Mouse (Mus musculus) ES-E14 (cell line): ENCODE measurements at regions not wholly inside any gene's neighbourhood (a gene's known extent, or its start where the extent isn't known, plus 50 kb on each side); places are given as distances from the start of the nearest gene placed in this dataset.
A peak's percentile ranks its signal among the peaks of the same experiment; 100 is the strongest.

Source experiments
- DNase-seq: peaks from one replicate; pipeline ENCODE4 v3.0.0-alpha.2; 2013; ENCODE audit warnings: low read depth, low spot score
- H3K27ac ChIP-seq: 2 replicates; pipeline ENCODE4 v1.5.1; 2012; ENCODE audit warnings: low read depth, mild to moderate bottlenecking, low read length, moderate library complexity, mixed read lengths; ENCODE audit not compliant: poor library complexity, insufficient read depth, severe bottlenecking
- H3K36me3 ChIP-seq: 2 replicates; pipeline ENCODE4 v1.6.1; 2012; ENCODE audit warnings: mild to moderate bottlenecking, low read length, moderate library complexity, mixed read lengths; ENCODE audit not compliant: control insufficient read depth, poor library complexity, insufficient read depth, severe bottlenecking
- H3K4me1 ChIP-seq, 2 experiments: fragments of 150-350 bp in 1 of 2; sonication (generic) in 1 of 2; 2 replicates each; pipeline ENCODE4 v1.6.1; 2012; ENCODE audit warnings: low read length in 2 of 2, mild to moderate bottlenecking in 1 of 2, mixed read lengths in 1 of 2; ENCODE audit not compliant: control insufficient read depth in 2 of 2, insufficient read depth in 2 of 2, poor library complexity in 1 of 2
- H3K4me3 ChIP-seq, 2 experiments: fragments of 150-350 bp in 1 of 2; sonication (generic) in 1 of 2; 2 replicates each; pipeline ENCODE4 v1.5.1; 2012; ENCODE audit warnings: low read length in 2 of 2, low read depth in 1 of 2, mild to moderate bottlenecking in 1 of 2, mixed read lengths in 1 of 2; ENCODE audit not compliant: insufficient read depth in 1 of 2, poor library complexity in 1 of 2, severe bottlenecking in 1 of 2
- H3K9ac ChIP-seq: 2 replicates; pipeline ENCODE4 v1.6.1; 2012; ENCODE audit warnings: low read depth, mild to moderate bottlenecking, low read length, mixed read lengths; ENCODE audit not compliant: poor library complexity, insufficient read depth, severe bottlenecking
- H3K9me3 ChIP-seq: fragments of 150-350 bp; sonication (generic); 2 replicates; pipeline ENCODE4 v1.6.1; 2012; ENCODE audit warnings: low read depth, mild to moderate bottlenecking, low read length; ENCODE audit not compliant: control insufficient read depth, insufficient read depth
- CHD2 ChIP-seq: IDR thresholded peaks from 2 replicates; pipeline ENCODE4 v1.6.1; 2014; ENCODE audit warnings: mild to moderate bottlenecking, low read depth, low read length, inconsistent platforms
- HCFC1 ChIP-seq: IDR thresholded peaks from 2 replicates; pipeline ENCODE4 v1.6.1; 2012; ENCODE audit warnings: low read length, inconsistent platforms, borderline replicate concordance; ENCODE audit not compliant: insufficient read depth
- MAFK ChIP-seq: IDR thresholded peaks from 2 replicates; pipeline ENCODE4 v1.6.1; 2014; ENCODE audit warnings: mild to moderate bottlenecking, low read depth, low read length, inconsistent platforms; ENCODE audit not compliant: insufficient read depth
- ZC3H11A ChIP-seq: IDR thresholded peaks from 2 replicates; pipeline ENCODE4 v1.6.1; 2012; ENCODE audit warnings: low read depth, mild to moderate bottlenecking, inconsistent platforms, low read length, borderline replicate concordance
- ZNF384 ChIP-seq: IDR thresholded peaks from 2 replicates; pipeline ENCODE4 v1.6.1; 2012; ENCODE audit warnings: low read depth, low read length, inconsistent platforms
- in situ Hi-C, 2 experiments: fragments of 600-800 bp; cut with MboI; formaldehyde crosslinking; loops; one replicate each; pipeline ENCODE4 v1.15.1; 2025; ENCODE audit warnings: low sequenced_read_pairs in 2 of 2, inconsistent platforms in 1 of 2; ENCODE audit not compliant: unreplicated experiment in 2 of 2

DNA sequence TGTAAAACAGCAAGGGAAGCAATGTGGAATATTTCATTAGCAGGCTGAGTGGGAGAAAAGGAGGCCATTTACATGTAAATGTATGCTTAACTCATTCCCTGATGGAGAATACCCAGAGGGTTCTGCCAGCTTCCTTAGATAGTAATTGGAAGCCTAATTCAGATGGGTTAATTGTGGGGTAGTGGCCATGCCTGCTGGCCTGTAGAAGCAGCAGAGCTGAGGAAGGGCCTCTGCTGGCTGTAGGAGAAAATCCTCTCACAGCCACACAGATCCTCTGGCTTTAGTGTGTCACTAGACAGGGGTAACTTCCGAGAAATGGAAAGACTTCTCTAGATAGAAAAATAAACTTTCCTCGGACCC is 1588.7 kb upstream of the Got2 start:
- Histone ChIP-seq H3K27ac (no peak overlapping the region), H3K9ac (no peak overlapping the region), H3K4me1 (no peaks in the 10 kb centered on the region), H3K4me3 (no peak overlapping the region), H3K9me3 (no peaks in the 10 kb centered on the region), H3K36me3 (no peaks in the 10 kb centered on the region)
- TF ChIP-seq CHD2, result no peak
- TF ChIP-seq HCFC1, result no peak
- TF ChIP-seq MAFK, result no peak
- TF ChIP-seq ZNF384, result no peak
- no peak for TF ChIP-seq ZC3H11A
- in situ Hi-C loops, result no loop called here
- DNase-seq, result no peak

DNA sequence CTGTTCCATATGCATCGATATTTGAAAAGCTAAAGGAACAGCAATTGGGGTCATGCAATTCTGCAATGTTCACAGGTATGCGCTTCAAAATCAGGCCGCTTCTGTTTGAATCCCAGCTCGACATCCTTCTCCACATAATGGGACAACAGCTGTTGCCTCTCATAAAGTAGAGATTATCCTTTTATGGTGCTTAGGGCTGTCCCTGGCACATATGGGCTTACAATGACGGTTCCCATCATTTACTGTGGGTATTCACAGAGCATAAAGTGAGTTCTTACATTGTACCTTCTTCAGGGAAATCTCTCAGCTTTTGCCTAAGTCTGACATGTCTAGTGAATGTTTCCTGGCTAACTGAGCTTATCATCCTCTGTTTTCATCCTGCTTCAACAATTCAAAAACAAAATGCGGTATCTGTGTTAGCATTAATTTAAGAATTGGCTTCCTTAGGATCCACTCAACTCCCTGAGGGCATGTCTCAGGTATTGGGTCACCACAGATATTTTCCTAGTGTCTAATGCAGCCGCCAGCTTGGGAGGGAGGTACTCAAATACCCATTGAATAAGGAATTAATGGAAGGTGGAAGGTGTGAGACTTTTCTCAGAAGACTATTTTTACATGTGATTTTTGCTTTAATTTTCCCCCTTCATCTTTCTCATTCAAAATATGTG is 1588.2 kb upstream of the Got2 start:
- no peak for DNase-seq
- TF ChIP-seq ZNF384 (no peak), CHD2 (no peak), HCFC1 (no peak), ZC3H11A (no peak), MAFK (no peak)
- no peak overlapping the region for H3K27ac ChIP-seq
- no peaks in the 10 kb centered on the region for H3K36me3 ChIP-seq
- in situ Hi-C loops, result no loop called here
- H3K9ac ChIP-seq, result no peak overlapping the region
- no peaks in the 10 kb centered on the region for H3K4me1 ChIP-seq
- H3K4me3 ChIP-seq, result no peak overlapping the region
- H3K9me3 ChIP-seq, result no peaks in the 10 kb centered on the region

DNA sequence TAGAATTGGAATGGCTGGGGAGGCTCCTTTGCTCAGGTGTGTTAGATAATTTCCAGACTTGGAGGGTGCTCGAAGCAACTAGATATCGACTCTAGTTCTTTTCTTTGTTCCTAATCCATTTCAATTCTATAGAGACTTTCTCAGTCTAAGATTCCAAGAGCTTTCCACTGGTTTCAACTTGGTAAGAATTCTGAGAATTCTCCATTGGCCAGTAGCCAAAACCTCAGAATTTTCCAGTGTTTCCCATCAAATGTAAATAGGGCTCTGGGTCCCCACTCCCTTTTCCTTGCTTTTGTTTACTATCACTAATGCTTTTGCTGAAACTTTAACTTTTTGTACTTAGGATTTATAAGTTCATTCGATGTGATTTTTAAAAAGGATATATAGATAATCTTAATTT is 1585.0 kb upstream of the Got2 start:
- no peak for DNase-seq
- H3K36me3 ChIP-seq, result no peaks in the 10 kb centered on the region
- H3K27ac ChIP-seq, result no peak overlapping the region
- in situ Hi-C loops, result no loop called here
- no peaks in the 10 kb centered on the region for H3K4me1 ChIP-seq
- TF ChIP-seq CHD2 (no peak), HCFC1 (no peak), ZC3H11A (no peak), ZNF384 (no peak), MAFK (no peak)
- H3K9ac ChIP-seq, result no peak overlapping the region
- no peak overlapping the region for H3K4me3 ChIP-seq
- H3K9me3 ChIP-seq, result no peaks in the 10 kb centered on the region

DNA sequence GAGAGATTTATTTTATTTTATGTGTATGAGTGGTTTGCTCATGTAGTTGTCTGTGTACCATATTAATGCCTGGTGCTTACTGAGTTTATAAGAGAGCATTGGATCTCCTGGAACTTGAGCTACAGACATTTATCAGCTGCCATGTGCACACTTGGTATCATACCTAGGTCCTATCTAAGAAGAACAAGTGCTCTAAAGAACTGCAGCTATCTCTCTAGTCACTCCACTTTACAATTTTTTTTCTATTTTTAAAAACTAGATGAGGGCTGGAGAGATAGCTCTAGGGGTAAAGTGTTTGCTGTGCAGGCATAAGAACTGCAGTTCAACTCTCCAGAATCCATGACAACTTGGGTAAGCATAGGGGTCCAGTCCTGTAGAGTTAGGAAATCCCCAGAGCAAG is 1573.1 kb upstream of the Got2 start:
- DNase-seq, result no peak
- no peak overlapping the region for H3K4me3 ChIP-seq
- no peaks in the 10 kb centered on the region for H3K9me3 ChIP-seq
- TF ChIP-seq MAFK (no peak), ZC3H11A (no peak), ZNF384 (no peak), HCFC1 (no peak), CHD2 (no peak)
- no peak overlapping the region for H3K9ac ChIP-seq
- H3K27ac ChIP-seq, result no peak overlapping the region
- H3K4me1 ChIP-seq, result no peaks in the 10 kb centered on the region
- no peaks in the 10 kb centered on the region for H3K36me3 ChIP-seq
- in situ Hi-C loops, result no loop called here

- Histone ChIP-seq H3K36me3 (no peaks in the 10 kb centered on the region), H3K4me3 (peak overlapping the region in 1 of 2 experiments; percentile 11; a peak in 1 of 4 replicates), H3K4me1 (no peaks in the 10 kb centered on the region), H3K27ac (no peak overlapping the region), H3K9me3 (no peaks in the 10 kb centered on the region), H3K9ac (no peak overlapping the region)
- no peak for DNase-seq
- in situ Hi-C loops, result no loop called here
- TF ChIP-seq CHD2, result no peak
- TF ChIP-seq ZC3H11A, result no peak
- no peak for TF ChIP-seq MAFK
- no peak for TF ChIP-seq ZNF384
- no peak for TF ChIP-seq HCFC1
These were observed 1559.3 kb upstream of the Got2 start for GRCm38 (mm10) chr8:97447696-97448095.
